Mouse (Mus musculus) thymus, postnatal 25 days (tissue): ENCODE results near the gene Gm13212.
"Not testable (repeated sequence)": the region's sequence is repeated elsewhere in the genome, so short reads cannot be mapped to it uniquely, and the experiment has no call there.

Source experiments
- DNase-seq: peaks from one replicate; pipeline ENCODE4 v3.0.0; 2022

Gene Gm13212

DNA sequence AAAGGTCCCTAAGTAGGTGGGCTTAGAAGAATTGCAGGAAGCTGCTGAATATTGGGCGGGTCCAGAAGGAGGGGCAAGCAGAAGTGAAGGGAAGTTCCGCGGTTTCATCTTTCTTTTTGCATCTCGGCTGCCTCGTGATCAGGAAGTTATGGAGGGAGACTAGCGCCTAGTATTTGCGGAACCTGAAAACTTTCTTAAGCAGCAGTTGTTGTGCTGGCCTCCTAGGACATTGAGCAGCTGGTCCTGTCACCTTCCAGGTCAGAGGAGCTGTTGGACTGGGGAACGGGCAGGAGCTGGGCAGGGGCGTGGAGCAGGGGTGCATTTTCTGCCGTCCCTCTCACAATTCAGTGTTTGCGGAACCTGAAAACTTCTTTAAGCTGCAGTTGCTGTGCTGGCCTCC is at the start of gene Gm13212:
Gm13212 (plus strand) TSS at position 89 of the 400 bp plus-strand sequence.
- DNase-seq: peak; percentile 54

GRCm38 (mm10) chr4:145543861-145544260 is 41.1 kb upstream of the Gm13212 start:
- not testable (repeated sequence) for DNase-seq

GRCm38 (mm10) chr4:145545106-145545505 is 39.9 kb upstream of the Gm13212 start:
- DNase-seq: not testable (repeated sequence)

GRCm38 (mm10) chr4:145545734-145546349 is 39.1 kb upstream of the Gm13212 start:
- DNase-seq: not testable (repeated sequence)

GRCm38 (mm10) chr4:145546477-145546876 is 38.5 kb upstream of the Gm13212 start:
- DNase-seq: not testable (repeated sequence)

GRCm38 (mm10) chr4:145556680-145557079 is 28.3 kb upstream of the Gm13212 start:
- DNase-seq: no peak

GRCm38 (mm10) chr4:145559505-145560099 is 25.4 kb upstream of the Gm13212 start:
- DNase-seq: no peak

- DNase-seq: no peak
Observed at GRCm38 (mm10) chr4:145564111-145564821, 20.7 kb upstream of the Gm13212 start.

DNA sequence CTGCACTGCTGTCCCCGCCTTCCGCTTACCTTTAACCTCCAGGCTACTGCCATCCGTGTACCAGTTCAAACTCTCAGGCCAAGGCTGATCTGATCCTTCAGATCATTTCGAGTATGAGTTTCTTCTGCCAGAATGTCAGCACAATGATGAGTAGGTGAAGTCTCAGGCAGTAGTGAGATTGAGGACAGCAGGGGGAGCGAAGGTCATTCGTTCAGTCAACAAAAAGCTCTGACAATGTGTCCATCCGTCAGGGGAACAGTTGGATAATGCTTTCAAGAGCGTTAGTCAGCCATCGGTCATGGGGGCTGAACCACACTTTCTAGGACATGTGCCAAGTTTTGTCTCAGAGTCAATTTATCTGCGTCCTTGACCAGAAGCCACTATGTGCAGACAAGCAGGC is 14.5 kb upstream of the Gm13212 start:
- not testable (repeated sequence) for DNase-seq

GRCm38 (mm10) chr4:145576623-145577022 is 8.3 kb upstream of the Gm13212 start:
- not testable (repeated sequence) for DNase-seq

DNA sequence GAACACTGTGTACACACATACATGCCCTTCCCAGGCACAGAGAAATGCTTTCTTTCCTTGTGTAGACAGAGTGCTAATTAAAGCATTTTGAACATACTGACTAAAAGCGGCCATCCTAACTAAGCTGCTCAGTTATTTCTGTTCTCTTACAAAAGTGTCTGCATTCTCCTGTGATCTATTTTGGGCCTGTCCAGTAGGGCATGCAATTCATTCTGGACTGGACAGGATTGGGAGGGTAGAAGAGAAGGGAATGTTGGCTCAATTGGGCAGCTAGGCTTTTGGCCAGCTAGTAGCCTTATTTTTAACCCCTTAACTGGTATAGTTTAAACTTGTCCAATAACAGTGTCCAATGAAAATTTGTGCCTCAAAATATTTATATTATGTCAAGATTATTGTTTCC is 4.6 kb upstream of the Gm13212 start:
- DNase-seq: not testable (repeated sequence)

- DNase-seq: not testable (repeated sequence)
Observed at GRCm38 (mm10) chr4:145586046-145586445, 1.1 kb downstream of the Gm13212 start.

DNA sequence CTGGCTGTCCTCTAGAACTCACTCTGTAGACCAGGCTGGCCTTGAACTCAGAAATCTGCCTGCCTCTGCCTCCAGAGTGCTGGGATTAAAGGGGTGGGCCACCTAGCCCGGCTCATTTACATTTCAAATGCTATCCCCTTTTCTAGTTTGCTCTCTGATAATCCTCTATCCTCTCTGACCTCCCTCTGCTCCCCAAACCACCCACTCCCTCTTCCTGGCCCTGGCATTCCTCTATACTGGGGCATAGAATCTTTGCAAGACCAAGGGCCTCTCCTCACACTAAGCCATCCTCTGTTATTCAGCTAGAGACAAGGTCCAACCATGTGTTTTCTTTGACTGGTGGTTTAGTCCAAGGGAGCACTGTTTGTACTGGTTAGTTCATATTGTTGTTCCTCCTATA is 9.2 kb downstream of the Gm13212 start:
- DNase-seq: not testable (repeated sequence)

GRCm38 (mm10) chr4:145594798-145595197 is 9.8 kb downstream of the Gm13212 start:
- not testable (repeated sequence) for DNase-seq

- DNase-seq: peak; percentile 11
Observed at GRCm38 (mm10) chr4:145640416-145641185, 55.6 kb downstream of the Gm13212 start.

DNA sequence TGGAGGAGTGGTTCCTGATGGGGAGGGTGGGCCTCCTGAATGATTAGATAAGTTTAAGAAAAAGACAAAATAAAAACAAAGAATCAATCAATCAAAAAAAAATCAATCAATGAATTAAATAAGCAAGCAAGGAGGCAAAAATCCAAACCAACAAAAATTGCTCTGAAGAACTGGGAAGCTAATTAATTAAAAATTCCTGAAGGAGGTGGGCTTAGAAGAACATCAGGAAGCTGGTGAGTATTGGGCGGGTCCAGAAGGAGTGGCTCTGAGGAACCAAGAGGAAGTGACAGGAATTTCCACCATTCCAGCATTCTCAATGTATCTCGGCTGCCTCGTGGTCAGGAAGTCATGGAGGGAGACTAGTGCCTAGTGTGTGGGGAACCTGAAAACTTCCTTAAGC is 85.4 kb downstream of the Gm13212 start, which contains the start of gene Zfp980:
Zfp980 (plus strand) TSS at position 301 of the 400 bp plus-strand sequence.
- DNase-seq: not testable (repeated sequence)

GRCm38 (mm10) chr4:145674286-145674780 is 89.4 kb downstream of the Gm13212 start:
- DNase-seq: not testable (repeated sequence)
